Mouse (Mus musculus) spleen, adult 2 months (tissue): ENCODE results near the gene Kat6b. TPM values are rescaled to one million over a fixed set of nuclear protein-coding genes. Genes with fewer than 3 reads are reported as not detected.
"Not testable (repeated sequence)": the region's sequence is repeated elsewhere in the genome, so short reads cannot be mapped to it uniquely, and the experiment has no call there.

ENCODE experiments used
- DNase-seq, 2 experiments: peaks; one replicate each; pipeline versions ENCODE4 v3.0.0 to v3.0.0-alpha.2; 2012 to 2021; ENCODE audit warnings: low spot score in 2 of 2, low read depth in 1 of 2
- H3K27ac ChIP-seq: fragments of 200-500 bp; 2 replicates; pipeline ENCODE4 v1.5.1; 2012; ENCODE audit warnings: low read length, inconsistent platforms; ENCODE audit not compliant: insufficient read depth
- H3K27me3 ChIP-seq: fragments of 200-500 bp; 2 replicates; pipeline ENCODE4 v1.6.1; 2012; ENCODE audit warnings: mild to moderate bottlenecking, moderate library complexity, low read length, inconsistent platforms; ENCODE audit not compliant: control insufficient read depth, insufficient read depth
- H3K36me3 ChIP-seq: fragments of 200-500 bp; 2 replicates; pipeline ENCODE4 v1.6.1; 2012; ENCODE audit warnings: mild to moderate bottlenecking, low read length, inconsistent platforms; ENCODE audit not compliant: control insufficient read depth, insufficient read depth
- H3K4me1 ChIP-seq: fragments of 200-500 bp; 2 replicates; pipeline ENCODE4 v1.6.1; 2011; ENCODE audit warnings: inconsistent platforms; ENCODE audit not compliant: control insufficient read depth, insufficient read depth, insufficient read length
- H3K4me3 ChIP-seq: fragments of 200-500 bp; 2 replicates; pipeline ENCODE4 v1.5.1; 2011; ENCODE audit warnings: mild to moderate bottlenecking, inconsistent platforms; ENCODE audit not compliant: insufficient read depth, insufficient read length; ENCODE audit errors: extremely low read depth
- CTCF ChIP-seq: fragments of 200-500 bp; IDR thresholded peaks from 2 replicates; pipeline ENCODE4 v1.5.1; 2011; ENCODE audit warnings: mild to moderate bottlenecking, inconsistent platforms; ENCODE audit not compliant: insufficient read depth, insufficient read length, insufficient replicate concordance; ENCODE audit errors: extremely low read depth
- POLR2A ChIP-seq: fragments of 200-500 bp; IDR thresholded peaks from 2 replicates; pipeline ENCODE4 v1.6.1; 2011; ENCODE audit warnings: low read depth, low read length, inconsistent platforms
- WGBS: fragments of 180-500 bp; shearing (Covaris S2); methylation state at CpG from one replicate; pipeline ENCODE4 v1.1.7; 2018; 5-methylcytosine and 5-hydroxymethylcytosine counted together
- polyA plus RNA-seq: library from polyadenylated mRNA; depleted of rRNA; stranded (reverse); fragments of >200 nt; gene quantifications from 2 replicates; pipeline ENCODE4 v1.2.3, GENCODE M21; 2012

Kat6b gene
- polyA plus RNA-seq, 1 experiment: 6.1 TPM

- Histone ChIP-seq H3K4me3 (no peak overlapping the region), H3K27me3 (no peaks in the 10 kb centered on the region), H3K36me3 (no peaks in the 10 kb centered on the region), H3K27ac (no peak overlapping the region), H3K4me1 (no peaks in the 10 kb centered on the region)
- 77% methylated on average over 5 of the region's 5 CpGs for WGBS
- no peak for DNase-seq
- TF ChIP-seq POLR2A (no peak), CTCF (no peak)
Observed at GRCm38 (mm10) chr14:21507046-21507445, 25.8 kb downstream of the Kat6b start.

- Histone ChIP-seq H3K36me3 (no peaks in the 10 kb centered on the region), H3K4me3 (no peak overlapping the region), H3K27ac (no peak overlapping the region), H3K4me1 (no peaks in the 10 kb centered on the region), H3K27me3 (no peaks in the 10 kb centered on the region)
- TF ChIP-seq POLR2A: no peak
- TF ChIP-seq CTCF: no peak
- 74% methylated on average over 3 of the region's 3 CpGs for WGBS
- no peak for DNase-seq
Observed at GRCm38 (mm10) chr14:21509111-21509905, 28.1 kb downstream of the Kat6b start.

- WGBS: 91% methylated on average over 6 of the region's 6 CpGs
- Histone ChIP-seq H3K4me3 (no peak overlapping the region), H3K4me1 (no peaks in the 10 kb centered on the region), H3K36me3 (peaks cover 1% of the 10 kb centered on the region; the same call in 1 of the 2 replicates), H3K27me3 (no peaks in the 10 kb centered on the region), H3K27ac (no peak overlapping the region)
- no peak for TF ChIP-seq CTCF
- TF ChIP-seq POLR2A: no peak
- DNase-seq: no peak
Observed at GRCm38 (mm10) chr14:21511438-21511837, 30.2 kb downstream of the Kat6b start.

GRCm38 (mm10) chr14:21515505-21515904, 34.3 kb downstream of the Kat6b start:
- Histone ChIP-seq H3K27ac (no peak overlapping the region), H3K4me1 (no peaks in the 10 kb centered on the region), H3K36me3 (peaks cover 9% of the 10 kb centered on the region), H3K4me3 (no peak overlapping the region), H3K27me3 (no peaks in the 10 kb centered on the region)
- no peak for DNase-seq
- 91% methylated on average over 5 of the region's 5 CpGs for WGBS
- TF ChIP-seq CTCF: no peak

GRCm38 (mm10) chr14:21519307-21519706, 38.1 kb downstream of the Kat6b start:
- peaks cover 9% of the 10 kb centered on the region for H3K36me3 ChIP-seq
- peaks cover 3% of the 10 kb centered on the region for H3K4me1 ChIP-seq
- TF ChIP-seq POLR2A (no peak), CTCF (no peak)
- DNase-seq: no peak
- WGBS: 86% methylated on average over 3 of the region's 3 CpGs
- H3K27me3 ChIP-seq: no peaks in the 10 kb centered on the region
- no peak overlapping the region for H3K27ac ChIP-seq
- H3K4me3 ChIP-seq: no peak overlapping the region

- H3K4me3 ChIP-seq: no peak overlapping the region
- 93% methylated on average over 7 of the region's 7 CpGs for WGBS
- H3K27me3 ChIP-seq: no peaks in the 10 kb centered on the region
- TF ChIP-seq CTCF (no peak), POLR2A (no peak)
- no peak for DNase-seq
- peaks cover 8% of the 10 kb centered on the region for H3K36me3 ChIP-seq
- no peak overlapping the region for H3K27ac ChIP-seq
- H3K4me1 ChIP-seq: peaks cover 4% of the 10 kb centered on the region
Observed at GRCm38 (mm10) chr14:21520496-21520895, 39.3 kb downstream of the Kat6b start.

- not testable (repeated sequence) for H3K4me3 ChIP-seq, H3K4me1 ChIP-seq, H3K27me3 ChIP-seq, H3K27ac ChIP-seq, H3K36me3 ChIP-seq, DNase-seq
- WGBS: 85% methylated on average over 4 of the region's 4 CpGs
Observed at GRCm38 (mm10) chr14:21521496-21521895, 40.3 kb downstream of the Kat6b start.
